In the genomic region with DNA sequence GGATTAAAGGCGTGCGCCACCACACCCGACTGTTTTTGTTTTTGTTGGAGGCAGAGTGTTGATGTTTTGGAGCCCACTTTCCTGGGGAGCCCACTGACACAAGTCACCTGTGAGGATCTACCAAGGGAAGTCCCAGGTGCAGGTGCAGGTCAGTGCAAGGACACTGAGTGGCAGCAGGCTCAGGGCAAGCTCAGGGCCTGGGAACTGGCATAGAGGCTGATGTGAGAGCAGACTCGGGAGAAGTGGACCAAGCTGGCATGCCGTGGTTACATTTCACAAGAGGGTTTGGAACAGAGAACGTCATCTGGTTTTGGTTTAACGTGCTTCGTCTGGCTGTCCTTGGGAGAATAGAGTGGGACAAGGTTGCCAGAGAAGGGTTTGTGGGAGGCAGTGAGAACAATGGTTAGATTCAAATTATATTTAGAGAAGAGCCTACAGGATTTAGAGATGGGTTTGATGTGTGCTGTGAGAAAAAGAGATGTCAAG, we compare ENCODE assay signal across 4 mouse cellular contexts.
"Had no signal": no experiment of that assay in that cellular context is flagged by ENCODE, and none has a peak within 500 bp of the region (broad histone marks: within the 10 kb centered on the region; RNA-seq: fewer than 3 reads in every experiment).

No protein-coding gene starts in this region.

- DNase-seq: kidney, postnatal 14 days; left cerebral cortex, postnatal 4 days; lung, adult 18-20 months; thymus, postnatal 4 days had no signal
